Mouse (Mus musculus): ENCODE measurements at regions not wholly inside any gene's neighbourhood (a gene's known extent, or its start where the extent isn't known, plus 50 kb on each side); places are given as distances from the start of the nearest gene placed in this dataset.

- WGBS, result 81% methylated on average over 1 of the region's 1 CpGs
- Histone ChIP-seq H3K4me3 (ENCODE audit: low read depth, low read length) (no peak overlapping the region), H3K9ac (ENCODE audit: low read depth, low read length) (no peak overlapping the region), H3K27ac (ENCODE audit: low read length) (no peak overlapping the region), H3K4me1 (ENCODE audit: control insufficient read depth, insufficient read depth, low read length) (no peaks in the 10 kb centered on the region), H3K36me3 (ENCODE audit: control insufficient read depth, insufficient read depth, low read length) (no peaks in the 10 kb centered on the region), H3K4me2 (ENCODE audit: low read length) (no peak overlapping the region), H3K9me3 (replicated peaks; ENCODE audit: control insufficient read depth, low read length, poor library complexity, severe bottlenecking) (peaks cover 5% of the 10 kb centered on the region; the same call in 1 of the 2 replicates), H3K27me3 (ENCODE audit: control insufficient read depth, insufficient read depth, low read depth, low read length) (no peaks in the 10 kb centered on the region)
- no peak for ATAC-seq
Measured at GRCm38 (mm10) chr4:105301547-105301946, 144.4 kb downstream of the Plpp3 start.

- H3K27ac ChIP-seq (ENCODE audit: low read length), result no peak overlapping the region
- H3K36me3 ChIP-seq (ENCODE audit: control insufficient read depth, insufficient read depth, low read length), result no peaks in the 10 kb centered on the region
- WGBS, result 58% methylated on average over 2 of the region's 2 CpGs
- H3K9ac ChIP-seq (ENCODE audit: low read depth, low read length), result no peak overlapping the region
- no peaks in the 10 kb centered on the region for H3K4me1 ChIP-seq (ENCODE audit: control insufficient read depth, insufficient read depth, low read length)
- ATAC-seq, result no peak
- no peak overlapping the region for H3K4me3 ChIP-seq (ENCODE audit: low read depth, low read length)
- no peaks in the 10 kb centered on the region for H3K27me3 ChIP-seq (ENCODE audit: control insufficient read depth, insufficient read depth, low read depth, low read length)
- H3K4me2 ChIP-seq (ENCODE audit: low read length), result no peak overlapping the region
- peaks cover 5% of the 10 kb centered on the region; the same call in 1 of the 2 replicates for H3K9me3 ChIP-seq (replicated peaks; ENCODE audit: control insufficient read depth, low read length, poor library complexity, severe bottlenecking)
Measured at GRCm38 (mm10) chr4:105304166-105304565, 147.0 kb downstream of the Plpp3 start.

GRCm38 (mm10) chr4:105305931-105306330, 148.8 kb downstream of the Plpp3 start:
- Histone ChIP-seq H3K4me2 (ENCODE audit: low read length) (no peak overlapping the region), H3K4me1 (ENCODE audit: control insufficient read depth, insufficient read depth, low read length) (no peaks in the 10 kb centered on the region), H3K9ac (ENCODE audit: low read depth, low read length) (no peak overlapping the region), H3K27me3 (ENCODE audit: control insufficient read depth, insufficient read depth, low read depth, low read length) (no peaks in the 10 kb centered on the region), H3K36me3 (ENCODE audit: control insufficient read depth, insufficient read depth, low read length) (no peaks in the 10 kb centered on the region), H3K27ac (ENCODE audit: low read length) (no peak overlapping the region), H3K9me3 (replicated peaks; ENCODE audit: control insufficient read depth, low read length, poor library complexity, severe bottlenecking) (peaks cover 5% of the 10 kb centered on the region; the same call in 1 of the 2 replicates), H3K4me3 (ENCODE audit: low read depth, low read length) (no peak overlapping the region)
- ATAC-seq, result no peak
- WGBS, result 81% methylated on average over 6 of the region's 6 CpGs

DNA sequence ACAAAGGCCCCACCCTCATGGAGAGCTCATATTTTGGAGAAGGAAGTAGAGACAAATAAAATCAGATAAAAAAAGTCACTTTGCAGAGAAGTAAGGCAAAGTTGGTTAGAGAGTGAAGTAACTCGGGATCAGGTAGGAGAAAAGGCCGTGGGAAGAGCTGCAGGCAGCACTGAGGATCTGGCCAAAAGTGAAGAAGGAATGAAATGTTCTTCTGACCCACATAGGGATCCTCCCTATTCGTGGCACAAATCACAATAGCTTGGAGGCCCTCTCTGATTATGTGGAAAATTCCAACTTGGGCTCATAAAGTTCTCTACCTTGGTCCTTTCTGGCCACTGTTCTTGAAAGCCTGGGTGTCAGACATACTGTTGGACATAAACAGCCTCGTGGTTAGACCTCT, 150.2 kb downstream of the Plpp3 start:
- WGBS, result 84% methylated on average over 4 of the region's 4 CpGs
- ATAC-seq, result no peak
- Histone ChIP-seq H3K27ac (ENCODE audit: low read length) (no peak overlapping the region), H3K9ac (ENCODE audit: low read depth, low read length) (no peak overlapping the region), H3K9me3 (replicated peaks; ENCODE audit: control insufficient read depth, low read length, poor library complexity, severe bottlenecking) (peaks cover 4% of the 10 kb centered on the region; the same call in 1 of the 2 replicates), H3K4me1 (ENCODE audit: control insufficient read depth, insufficient read depth, low read length) (no peaks in the 10 kb centered on the region), H3K4me2 (ENCODE audit: low read length) (no peak overlapping the region), H3K36me3 (ENCODE audit: control insufficient read depth, insufficient read depth, low read length) (no peaks in the 10 kb centered on the region), H3K27me3 (ENCODE audit: control insufficient read depth, insufficient read depth, low read depth, low read length) (no peaks in the 10 kb centered on the region), H3K4me3 (ENCODE audit: low read depth, low read length) (no peak overlapping the region)

DNA sequence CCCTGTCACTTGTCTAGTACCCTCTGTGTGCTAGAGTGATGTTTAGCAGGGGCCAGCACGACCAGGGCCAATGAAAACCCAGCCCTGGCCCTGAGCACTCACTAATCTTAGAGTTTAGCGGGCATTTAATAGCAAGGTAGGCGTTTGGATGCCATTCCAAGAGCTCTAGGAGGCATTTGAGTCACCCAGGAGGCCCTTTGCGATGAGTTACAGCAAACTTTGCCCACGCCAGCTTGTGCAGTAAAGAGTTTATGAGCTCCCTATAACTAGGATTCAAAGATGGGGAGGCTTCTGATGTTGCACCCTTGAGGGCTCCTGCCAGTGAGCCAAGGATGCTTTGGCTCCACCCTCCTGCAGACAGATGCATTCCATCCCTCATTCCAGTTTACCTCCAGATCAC, 150.8 kb downstream of the Plpp3 start:
- WGBS, result 78% methylated on average over 5 of the region's 5 CpGs
- H3K9me3 ChIP-seq (replicated peaks; ENCODE audit: control insufficient read depth, low read length, poor library complexity, severe bottlenecking), result no peaks in the 10 kb centered on the region
- ATAC-seq, result no peak
- no peaks in the 10 kb centered on the region for H3K4me1 ChIP-seq (ENCODE audit: control insufficient read depth, insufficient read depth, low read length)
- no peak overlapping the region for H3K4me3 ChIP-seq (ENCODE audit: low read depth, low read length)
- H3K36me3 ChIP-seq (ENCODE audit: control insufficient read depth, insufficient read depth, low read length), result no peaks in the 10 kb centered on the region
- no peak overlapping the region for H3K9ac ChIP-seq (ENCODE audit: low read depth, low read length)
- no peak overlapping the region for H3K27ac ChIP-seq (ENCODE audit: low read length)
- H3K27me3 ChIP-seq (ENCODE audit: control insufficient read depth, insufficient read depth, low read depth, low read length), result no peaks in the 10 kb centered on the region
- H3K4me2 ChIP-seq (ENCODE audit: low read length), result no peak overlapping the region

- Histone ChIP-seq H3K36me3 (ENCODE audit: control insufficient read depth, insufficient read depth, low read length) (no peaks in the 10 kb centered on the region), H3K9ac (ENCODE audit: low read depth, low read length) (no peak overlapping the region), H3K27ac (ENCODE audit: low read length) (no peak overlapping the region), H3K4me1 (ENCODE audit: control insufficient read depth, insufficient read depth, low read length) (no peaks in the 10 kb centered on the region), H3K27me3 (ENCODE audit: control insufficient read depth, insufficient read depth, low read depth, low read length) (no peaks in the 10 kb centered on the region), H3K4me2 (ENCODE audit: low read length) (no peak overlapping the region), H3K9me3 (replicated peaks; ENCODE audit: control insufficient read depth, low read length, poor library complexity, severe bottlenecking) (no peaks in the 10 kb centered on the region), H3K4me3 (ENCODE audit: low read depth, low read length) (no peak overlapping the region)
- ATAC-seq, result no peak
- 94% methylated on average over 5 of the region's 5 CpGs for WGBS
Measured at GRCm38 (mm10) chr4:105308971-105309488, 151.9 kb downstream of the Plpp3 start.

- WGBS, result 76% methylated on average over 7 of the region's 7 CpGs
- Histone ChIP-seq H3K27ac (ENCODE audit: low read length) (no peak overlapping the region), H3K27me3 (ENCODE audit: control insufficient read depth, insufficient read depth, low read depth, low read length) (no peaks in the 10 kb centered on the region), H3K9ac (ENCODE audit: low read depth, low read length) (no peak overlapping the region), H3K4me3 (ENCODE audit: low read depth, low read length) (no peak overlapping the region), H3K9me3 (replicated peaks; ENCODE audit: control insufficient read depth, low read length, poor library complexity, severe bottlenecking) (no peaks in the 10 kb centered on the region), H3K4me2 (ENCODE audit: low read length) (no peak overlapping the region), H3K4me1 (ENCODE audit: control insufficient read depth, insufficient read depth, low read length) (no peaks in the 10 kb centered on the region), H3K36me3 (ENCODE audit: control insufficient read depth, insufficient read depth, low read length) (no peaks in the 10 kb centered on the region)
- no peak for ATAC-seq
Measured at GRCm38 (mm10) chr4:105312643-105313042, 155.5 kb downstream of the Plpp3 start.

GRCm38 (mm10) chr4:105313151-105313818, 156.1 kb downstream of the Plpp3 start:
- no peak overlapping the region for H3K4me3 ChIP-seq (ENCODE audit: low read depth, low read length)
- no peak overlapping the region for H3K27ac ChIP-seq (ENCODE audit: low read length)
- H3K4me1 ChIP-seq (ENCODE audit: control insufficient read depth, insufficient read depth, low read length), result no peaks in the 10 kb centered on the region
- H3K9ac ChIP-seq (ENCODE audit: low read depth, low read length), result no peak overlapping the region
- no peaks in the 10 kb centered on the region for H3K9me3 ChIP-seq (replicated peaks; ENCODE audit: control insufficient read depth, low read length, poor library complexity, severe bottlenecking)
- no peaks in the 10 kb centered on the region for H3K27me3 ChIP-seq (ENCODE audit: control insufficient read depth, insufficient read depth, low read depth, low read length)
- H3K36me3 ChIP-seq (ENCODE audit: control insufficient read depth, insufficient read depth, low read length), result no peaks in the 10 kb centered on the region
- ATAC-seq, result no peak
- no peak overlapping the region for H3K4me2 ChIP-seq (ENCODE audit: low read length)
- WGBS, result 79% methylated on average over 10 of the region's 10 CpGs

- no peak overlapping the region for H3K4me3 ChIP-seq (ENCODE audit: low read depth, low read length)
- no peak overlapping the region for H3K27ac ChIP-seq (ENCODE audit: low read length)
- 80% methylated on average over 5 of the region's 5 CpGs for WGBS
- no peak overlapping the region for H3K4me2 ChIP-seq (ENCODE audit: low read length)
- H3K36me3 ChIP-seq (ENCODE audit: control insufficient read depth, insufficient read depth, low read length), result no peaks in the 10 kb centered on the region
- ATAC-seq, result no peak
- H3K9me3 ChIP-seq (replicated peaks; ENCODE audit: control insufficient read depth, low read length, poor library complexity, severe bottlenecking), result no peaks in the 10 kb centered on the region
- H3K27me3 ChIP-seq (ENCODE audit: control insufficient read depth, insufficient read depth, low read depth, low read length), result no peaks in the 10 kb centered on the region
- no peak overlapping the region for H3K9ac ChIP-seq (ENCODE audit: low read depth, low read length)
- no peaks in the 10 kb centered on the region for H3K4me1 ChIP-seq (ENCODE audit: control insufficient read depth, insufficient read depth, low read length)
Measured at GRCm38 (mm10) chr4:105315095-105315494, 157.9 kb downstream of the Plpp3 start.
